Mouse (Mus musculus): ENCODE data around the gene Pemt. TPM values are rescaled to one million over a fixed set of nuclear protein-coding genes. Genes with fewer than 3 reads are reported as not detected.
A peak's percentile ranks its signal among the peaks of the same experiment; 100 is the strongest.

Pemt gene
- polyA plus RNA-seq, 1 experiment from 2014 or later, result 10.8 TPM

DNA sequence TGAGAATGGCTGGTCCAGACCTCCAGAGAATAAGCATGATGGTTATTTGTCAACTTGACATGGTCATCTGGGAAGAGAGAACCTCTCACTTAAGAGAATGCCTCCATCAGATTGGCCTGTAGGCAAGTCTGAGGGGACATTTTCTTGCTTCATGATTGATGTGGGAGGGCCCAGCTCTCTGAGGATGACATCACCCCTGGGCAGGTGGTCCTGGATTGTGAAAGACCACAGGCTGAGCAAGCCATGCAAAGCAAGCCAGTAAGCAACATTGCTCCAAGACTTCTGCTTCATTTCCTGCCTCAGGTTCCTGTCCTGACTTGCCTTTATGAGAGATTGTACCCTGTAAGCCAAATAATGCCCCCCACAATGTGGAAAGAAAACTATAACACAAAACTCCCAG lies 26.8 kb upstream of the Pemt start:
- 0 out of 2 replicates have a peak, but pooled peaks cover 5% of the 10 kb centered on the region for H3K4me1 ChIP-seq
- H3K27ac ChIP-seq (replicated peaks), result no peak overlapping the region
- no peak for DNase-seq (ENCODE audit: low spot score)
- no peaks in the 10 kb centered on the region for H3K9me3 ChIP-seq (replicated peaks)
- no peaks in the 10 kb centered on the region for H3K27me3 ChIP-seq (ENCODE audit: low read depth, poor library complexity, severe bottlenecking)
- no peaks in the 10 kb centered on the region for H3K36me3 ChIP-seq
- no peak overlapping the region for H3K4me3 ChIP-seq

DNA sequence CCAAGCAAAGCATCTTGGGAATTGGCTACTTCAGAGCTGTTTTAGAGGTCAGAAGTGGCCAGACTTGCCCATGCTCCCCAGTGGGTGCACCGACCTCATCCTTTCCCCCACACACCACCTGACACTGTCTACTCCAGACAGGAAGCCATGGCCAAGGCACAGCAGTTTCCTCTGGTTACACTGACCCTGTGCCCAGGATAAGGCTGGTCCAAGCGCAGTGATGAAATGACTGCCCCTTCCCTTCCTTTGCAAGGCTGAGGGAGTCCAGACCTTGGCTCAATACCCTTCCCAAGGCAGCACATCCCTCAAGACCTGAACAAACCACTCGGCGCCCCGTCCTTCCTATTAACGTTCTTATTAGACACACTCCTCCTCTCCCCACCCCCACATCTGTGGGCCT lies 24.9 kb upstream of the Pemt start:
- DNase-seq (ENCODE audit: low spot score), result no peak
- 86% methylated on average over 6 of the region's 6 CpGs for WGBS
- H3K4me1 ChIP-seq, result 0 out of 2 replicates have a peak, but pooled peaks cover 5% of the 10 kb centered on the region
- H3K27me3 ChIP-seq (ENCODE audit: low read depth, poor library complexity, severe bottlenecking), result no peaks in the 10 kb centered on the region
- no peak overlapping the region for H3K27ac ChIP-seq (replicated peaks)
- no peak overlapping the region for H3K4me3 ChIP-seq
- no peaks in the 10 kb centered on the region for H3K36me3 ChIP-seq
- no peaks in the 10 kb centered on the region for H3K9me3 ChIP-seq (replicated peaks)

DNA sequence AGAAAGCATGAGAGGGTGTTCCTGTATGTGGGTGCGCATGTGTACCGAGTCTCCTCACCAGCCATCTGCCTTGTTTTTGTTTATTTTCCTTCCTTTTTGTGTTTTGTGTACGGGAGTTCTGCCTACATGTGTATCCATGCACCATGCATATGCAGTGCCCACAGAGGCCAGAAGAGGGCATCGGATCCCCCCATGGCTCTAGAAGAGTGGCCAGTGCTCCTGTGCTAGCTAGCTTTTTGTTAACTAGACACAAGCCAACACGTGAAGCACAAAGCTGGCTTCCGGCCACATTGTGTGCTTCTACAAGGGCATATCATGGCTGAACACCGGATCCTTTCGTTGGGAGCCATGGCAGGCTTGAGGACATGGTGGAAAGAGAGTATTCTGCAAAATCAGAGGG lies 24.3 kb upstream of the Pemt start:
- Histone ChIP-seq H3K9me3 (replicated peaks) (no peaks in the 10 kb centered on the region), H3K27me3 (ENCODE audit: low read depth, poor library complexity, severe bottlenecking) (no peaks in the 10 kb centered on the region), H3K36me3 (no peaks in the 10 kb centered on the region), H3K4me1 (0 out of 2 replicates have a peak, but pooled peaks cover 5% of the 10 kb centered on the region), H3K27ac (replicated peaks) (peak overlapping the region; percentile 9; the same call in 1 of the 2 replicates), H3K4me3 (no peak overlapping the region)
- 45% methylated on average over 8 of the region's 8 CpGs for WGBS
- peak; percentile 67 for DNase-seq (ENCODE audit: low spot score)

DNA sequence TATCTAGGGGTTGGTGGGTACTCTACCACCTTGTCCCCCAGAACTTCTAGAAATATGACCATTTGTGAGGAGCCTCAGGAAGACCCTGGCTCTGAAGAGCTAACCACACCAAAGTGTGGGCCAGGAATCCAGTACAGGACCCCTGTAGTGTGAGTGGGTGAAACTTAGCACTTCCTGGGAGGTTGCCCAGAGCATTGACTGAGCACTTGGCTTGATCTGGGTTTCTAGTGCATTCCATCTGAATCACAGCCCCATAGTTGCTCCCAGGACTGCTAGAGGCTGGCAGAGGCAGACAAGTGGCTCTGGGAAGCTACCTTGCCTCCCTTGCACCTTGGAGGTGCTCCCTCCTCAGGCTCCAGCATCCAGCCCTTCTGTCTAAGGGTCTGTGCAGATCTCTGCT lies 22.3 kb upstream of the Pemt start:
- no peaks in the 10 kb centered on the region for H3K36me3 ChIP-seq
- no peak overlapping the region for H3K27ac ChIP-seq (replicated peaks)
- H3K27me3 ChIP-seq (ENCODE audit: low read depth, poor library complexity, severe bottlenecking), result no peaks in the 10 kb centered on the region
- 0 out of 2 replicates have a peak, but pooled peaks cover 5% of the 10 kb centered on the region for H3K4me1 ChIP-seq
- DNase-seq (ENCODE audit: low spot score), result no peak
- no peak overlapping the region for H3K4me3 ChIP-seq
- no peaks in the 10 kb centered on the region for H3K9me3 ChIP-seq (replicated peaks)

DNA sequence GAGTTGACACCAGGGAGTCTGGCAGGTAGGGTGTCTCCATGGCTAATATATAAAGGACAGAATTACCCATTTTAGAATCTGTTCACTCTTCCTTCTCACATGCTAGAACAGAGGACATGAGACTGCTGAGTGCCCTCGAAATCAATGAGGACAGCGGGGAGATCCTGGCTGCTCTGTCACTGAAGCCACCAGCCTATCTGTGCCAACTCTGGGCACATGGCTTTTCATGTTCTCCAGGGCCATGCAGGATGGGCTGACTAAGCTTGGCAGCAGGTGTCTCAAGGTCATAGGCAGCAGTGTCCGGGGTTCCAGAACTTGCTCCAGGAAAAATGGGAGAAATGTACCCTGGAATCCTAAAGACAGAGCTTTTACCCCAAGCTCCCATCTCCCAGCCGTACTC lies 21.4 kb upstream of the Pemt start:
- Histone ChIP-seq H3K4me1 (0 out of 2 replicates have a peak, but pooled peaks cover 5% of the 10 kb centered on the region), H3K36me3 (no peaks in the 10 kb centered on the region), H3K27me3 (ENCODE audit: low read depth, poor library complexity, severe bottlenecking) (no peaks in the 10 kb centered on the region), H3K4me3 (no peak overlapping the region), H3K27ac (replicated peaks) (no peak overlapping the region), H3K9me3 (replicated peaks) (no peaks in the 10 kb centered on the region)
- no peak for DNase-seq (ENCODE audit: low spot score)
- WGBS, result 94% methylated on average over 4 of the region's 4 CpGs

DNA sequence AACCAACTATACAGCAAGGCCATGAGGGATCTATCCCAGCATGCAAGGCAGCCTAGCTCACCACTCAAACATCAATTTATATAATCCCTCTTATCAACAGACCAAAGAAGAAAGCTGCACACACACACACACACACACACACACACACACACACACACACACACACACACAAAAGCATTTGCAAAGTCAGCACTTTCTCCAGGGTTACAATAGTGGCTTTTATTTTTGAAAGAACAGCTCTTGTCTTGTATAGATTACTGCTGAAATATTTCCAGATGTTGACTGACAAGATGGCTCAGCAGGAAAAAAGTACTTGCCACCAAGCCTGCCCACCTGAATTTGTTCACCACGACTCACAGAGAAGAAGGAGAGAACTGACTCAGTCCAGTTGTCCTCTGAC lies 19.0 kb upstream of the Pemt start:
- 88% methylated on average over 1 of the region's 1 CpGs for WGBS

DNA sequence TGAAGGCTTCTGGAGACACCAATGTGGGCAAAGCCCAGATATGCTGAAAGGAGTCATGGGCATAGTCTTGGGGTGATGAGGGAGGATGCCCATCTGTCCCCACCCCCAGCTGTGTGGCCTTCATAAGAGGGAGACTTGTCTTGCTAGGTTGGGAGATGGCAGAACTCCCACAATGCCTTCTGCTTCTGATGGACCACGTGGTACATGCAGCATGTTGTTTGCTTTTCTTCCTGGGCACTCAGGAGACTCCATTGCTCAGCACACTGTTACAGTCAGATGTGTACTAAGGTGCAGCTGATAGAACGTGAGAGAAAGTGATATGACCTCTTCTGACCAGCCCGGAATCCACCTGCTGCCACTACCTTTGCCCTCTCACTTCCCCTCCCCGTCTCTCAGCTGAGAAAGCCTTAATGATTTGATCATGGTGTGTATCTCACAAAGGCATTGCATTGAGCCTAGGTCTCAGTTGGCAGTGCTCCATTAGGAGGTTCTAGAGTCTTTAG lies 15.3 kb upstream of the Pemt start:
- H3K4me3 ChIP-seq, result no peak overlapping the region
- 77% methylated on average over 4 of the region's 4 CpGs for WGBS
- no peak for DNase-seq (ENCODE audit: low spot score)
- H3K27ac ChIP-seq (replicated peaks), result no peak overlapping the region
- H3K36me3 ChIP-seq, result no peaks in the 10 kb centered on the region
- no peaks in the 10 kb centered on the region for H3K27me3 ChIP-seq (ENCODE audit: low read depth, poor library complexity, severe bottlenecking)
- no peaks in the 10 kb centered on the region for H3K9me3 ChIP-seq (replicated peaks)
- no peaks in the 10 kb centered on the region for H3K4me1 ChIP-seq

More for the DNA sequence above, 19.0 kb upstream of the Pemt start:
- no peak for DNase-seq (ENCODE audit: low spot score)
- no peak overlapping the region for H3K27ac ChIP-seq (replicated peaks)
- H3K36me3 ChIP-seq, result no peaks in the 10 kb centered on the region
- no peaks in the 10 kb centered on the region for H3K4me1 ChIP-seq
- H3K9me3 ChIP-seq (replicated peaks), result no peaks in the 10 kb centered on the region
- H3K27me3 ChIP-seq (ENCODE audit: low read depth, poor library complexity, severe bottlenecking), result no peaks in the 10 kb centered on the region
- H3K4me3 ChIP-seq, result no peak overlapping the region

DNA sequence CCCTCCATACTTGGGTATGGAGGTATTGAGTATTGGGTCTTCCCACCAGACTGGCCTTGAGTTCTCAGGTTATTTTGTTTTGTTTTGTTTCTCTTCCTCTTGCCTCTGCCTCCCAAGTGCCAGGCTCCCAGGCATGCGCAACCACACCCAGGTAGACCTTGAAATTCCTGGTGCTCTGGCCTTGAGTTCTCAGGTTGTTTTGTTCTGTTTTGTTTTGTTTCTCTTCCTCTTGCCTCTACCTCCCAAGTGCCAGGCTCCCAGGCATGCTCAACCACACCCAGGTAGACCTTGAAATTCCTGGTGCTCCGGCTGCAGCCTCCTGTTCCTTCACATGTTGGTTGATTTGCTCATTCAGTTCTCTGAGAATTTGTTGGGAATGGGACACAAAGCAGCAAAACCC lies 13.7 kb upstream of the Pemt start:
- no peak for DNase-seq (ENCODE audit: low spot score)
- no peaks in the 10 kb centered on the region for H3K4me1 ChIP-seq
- no peaks in the 10 kb centered on the region for H3K36me3 ChIP-seq
- no peak overlapping the region for H3K27ac ChIP-seq (replicated peaks)
- H3K9me3 ChIP-seq (replicated peaks), result no peaks in the 10 kb centered on the region
- H3K27me3 ChIP-seq (ENCODE audit: low read depth, poor library complexity, severe bottlenecking), result no peaks in the 10 kb centered on the region; the same call in 1 of the 2 replicates
- H3K4me3 ChIP-seq, result no peak overlapping the region
- 93% methylated on average over 2 of the region's 2 CpGs for WGBS

DNA sequence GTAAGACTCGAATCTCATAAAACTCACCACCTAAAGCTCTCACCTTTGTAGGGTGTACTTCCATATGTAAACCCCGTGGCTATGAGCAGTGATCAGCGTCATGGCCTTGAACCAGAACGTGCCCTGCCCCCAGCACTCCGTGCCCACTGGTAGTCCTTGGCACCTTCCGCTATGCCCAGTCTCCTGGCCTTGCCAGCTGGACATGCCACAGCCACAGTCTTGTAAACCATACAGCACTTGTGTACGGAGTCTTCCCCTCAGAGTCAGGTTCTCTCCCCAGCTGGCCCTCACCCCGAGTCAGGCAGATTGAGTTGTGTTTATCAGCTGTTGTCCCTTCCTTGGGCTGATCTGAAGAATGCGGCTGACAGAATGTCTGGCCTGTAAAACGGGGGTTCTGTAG lies 12.2 kb upstream of the Pemt start:
- Histone ChIP-seq H3K27me3 (ENCODE audit: low read depth, poor library complexity, severe bottlenecking) (no peaks in the 10 kb centered on the region; the same call in 1 of the 2 replicates), H3K4me1 (no peaks in the 10 kb centered on the region), H3K9me3 (replicated peaks) (no peaks in the 10 kb centered on the region), H3K27ac (replicated peaks) (0 out of 2 replicates have a peak overlapping the region, but pooled peaks have one; percentile 3), H3K36me3 (no peaks in the 10 kb centered on the region), H3K4me3 (no peak overlapping the region)
- no peak for DNase-seq (ENCODE audit: low spot score)
- 82% methylated on average over 10 of the region's 10 CpGs for WGBS

DNA sequence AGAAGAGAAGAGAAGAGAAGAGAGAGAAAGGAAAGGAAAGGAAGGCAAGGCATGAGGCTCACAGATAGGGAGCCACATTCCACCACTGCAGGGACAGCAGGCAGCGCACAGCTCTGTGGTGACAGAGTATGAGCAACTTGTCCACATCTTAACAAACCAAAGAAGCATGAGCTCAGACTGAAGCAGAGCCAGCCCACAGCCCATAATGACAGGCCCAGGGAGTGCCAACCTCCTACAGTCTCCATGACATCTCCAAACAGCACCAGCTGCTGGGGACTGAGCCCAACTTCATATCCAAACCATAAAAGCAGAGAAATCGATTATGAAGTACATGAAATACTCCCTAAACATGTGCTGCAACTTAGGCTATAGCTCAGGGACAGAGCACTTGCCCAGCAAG lies 11.7 kb upstream of the Pemt start:
- DNase-seq (ENCODE audit: low spot score), result no peak
- Histone ChIP-seq H3K27me3 (ENCODE audit: low read depth, poor library complexity, severe bottlenecking) (no peaks in the 10 kb centered on the region; the same call in 1 of the 2 replicates), H3K4me1 (no peaks in the 10 kb centered on the region), H3K27ac (replicated peaks) (no peak overlapping the region), H3K9me3 (replicated peaks) (no peaks in the 10 kb centered on the region), H3K36me3 (no peaks in the 10 kb centered on the region), H3K4me3 (no peak overlapping the region)
- 82% methylated on average over 2 of the region's 2 CpGs for WGBS

DNA sequence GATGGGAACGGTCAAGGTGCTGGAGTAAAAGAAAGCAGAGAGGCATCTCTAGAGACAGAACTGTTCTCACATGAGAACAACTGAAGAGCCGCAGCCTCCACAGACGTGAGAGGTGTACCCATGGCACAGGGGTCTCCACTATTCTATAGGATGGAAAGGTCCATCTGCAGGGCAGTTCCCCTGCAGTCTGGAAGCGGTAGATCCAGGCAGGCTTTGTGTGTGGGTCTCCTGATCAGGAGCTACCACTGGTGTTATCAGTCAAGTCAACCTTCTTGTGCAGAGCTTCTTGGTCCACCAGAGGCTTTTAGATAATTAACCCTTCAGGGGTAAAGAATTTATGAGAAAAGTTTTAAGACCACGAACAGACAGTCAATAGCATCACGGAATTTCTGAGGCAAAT lies 10.2 kb upstream of the Pemt start:
- no peak for DNase-seq (ENCODE audit: low spot score)
- Histone ChIP-seq H3K4me3 (no peak overlapping the region), H3K27me3 (ENCODE audit: low read depth, poor library complexity, severe bottlenecking) (no peaks in the 10 kb centered on the region; the same call in 1 of the 2 replicates), H3K9me3 (replicated peaks) (no peaks in the 10 kb centered on the region), H3K27ac (replicated peaks) (no peak overlapping the region), H3K36me3 (no peaks in the 10 kb centered on the region), H3K4me1 (no peaks in the 10 kb centered on the region)
- WGBS, result 89% methylated on average over 6 of the region's 6 CpGs

DNA sequence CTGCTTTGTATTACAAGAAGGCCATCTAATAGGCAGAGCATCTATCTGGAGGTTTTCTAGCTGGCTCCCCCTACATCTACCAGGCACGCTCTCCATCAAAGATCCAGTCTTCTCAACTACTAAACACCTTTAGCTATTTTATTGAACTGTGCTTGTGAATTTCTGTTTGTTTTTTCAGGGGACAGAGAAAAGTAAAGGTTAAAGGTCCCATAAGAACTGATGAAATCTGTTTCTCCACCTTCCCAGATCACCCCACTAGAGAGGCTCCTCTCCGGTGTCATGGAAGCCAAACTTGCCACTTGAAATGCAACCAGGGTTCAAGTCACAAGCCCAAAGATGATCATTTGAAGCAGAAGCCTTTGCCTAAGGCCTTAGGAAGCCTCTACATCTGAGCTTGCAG lies 2.6 kb upstream of the Pemt start:
- H3K4me3 ChIP-seq, result no peak overlapping the region
- no peaks in the 10 kb centered on the region for H3K9me3 ChIP-seq (replicated peaks)
- no peak for DNase-seq (ENCODE audit: low spot score)
- no peaks in the 10 kb centered on the region for H3K36me3 ChIP-seq
- 96% methylated on average over 2 of the region's 2 CpGs for WGBS
- peaks cover 14% of the 10 kb centered on the region for H3K4me1 ChIP-seq
- no peak overlapping the region for H3K27ac ChIP-seq (replicated peaks)
- H3K27me3 ChIP-seq (ENCODE audit: low read depth, poor library complexity, severe bottlenecking), result no peaks in the 10 kb centered on the region

DNA sequence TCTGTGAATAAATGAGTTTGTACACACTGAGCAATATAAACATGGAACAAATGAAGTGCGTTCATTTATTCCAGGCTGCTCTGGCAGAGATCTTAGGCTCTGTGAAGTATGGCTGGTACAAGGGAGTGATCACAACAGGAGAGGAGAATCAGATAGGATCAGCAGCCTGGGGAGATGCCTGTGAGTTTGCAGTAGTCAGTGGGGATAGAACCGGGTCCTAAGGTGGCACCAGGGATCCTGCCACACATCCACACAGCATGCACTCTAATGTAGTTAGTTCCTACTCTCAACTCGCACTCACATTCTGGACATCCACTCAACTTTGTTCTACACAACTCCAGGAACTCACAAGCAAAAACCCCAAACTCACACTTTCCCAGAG lies 622 bp downstream of the Pemt start:
- 5% methylated on average over 3 of the region's 3 CpGs for WGBS
- Histone ChIP-seq H3K36me3 (no peaks in the 10 kb centered on the region), H3K9me3 (replicated peaks) (no peaks in the 10 kb centered on the region), H3K27me3 (ENCODE audit: low read depth, poor library complexity, severe bottlenecking) (no peaks in the 10 kb centered on the region), H3K4me1 (peaks cover 14% of the 10 kb centered on the region), H3K27ac (replicated peaks) (peak overlapping the region; percentile 93), H3K4me3 (peak overlapping the region; percentile 67)
- no peak for DNase-seq (ENCODE audit: low spot score)

DNA sequence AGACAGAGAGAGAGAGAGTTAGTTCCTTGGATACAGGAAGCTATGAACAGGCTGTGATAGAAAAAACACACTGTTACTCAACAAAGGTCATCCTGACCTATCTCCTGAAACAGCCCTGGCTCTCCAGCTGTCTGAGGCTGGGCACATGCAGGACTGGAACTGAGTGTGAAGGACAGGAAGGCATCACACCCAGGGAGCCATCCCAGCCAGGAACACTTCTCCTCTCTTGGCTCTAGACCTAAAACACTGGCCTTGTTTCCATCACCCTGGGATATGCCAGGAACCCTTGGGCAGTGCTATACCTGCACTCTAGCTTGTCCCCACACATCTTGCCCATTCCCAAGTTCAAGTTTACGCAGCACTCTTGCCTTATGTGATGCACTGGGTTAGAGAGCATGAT lies 1.5 kb downstream of the Pemt start:
- no peak overlapping the region for H3K27ac ChIP-seq (replicated peaks)
- H3K4me3 ChIP-seq, result no peak overlapping the region
- DNase-seq (ENCODE audit: low spot score), result no peak
- peaks cover 14% of the 10 kb centered on the region for H3K4me1 ChIP-seq
- no peaks in the 10 kb centered on the region for H3K27me3 ChIP-seq (ENCODE audit: low read depth, poor library complexity, severe bottlenecking)
- WGBS, result 96% methylated on average over 1 of the region's 1 CpGs
- no peaks in the 10 kb centered on the region for H3K9me3 ChIP-seq (replicated peaks)
- H3K36me3 ChIP-seq, result no peaks in the 10 kb centered on the region
